Mouse (Mus musculus) splenic B cell, adult 2 months (primary cell): ENCODE measurements around the gene Nectin2.
A peak's percentile ranks its signal among the peaks of the same experiment; 100 is the strongest.

Experiments used
- DNase-seq: peaks from one replicate; pipeline ENCODE4 v3.0.0-alpha.2; 2011; ENCODE audit warnings: low read depth, low spot score
- H3K27me3 ChIP-seq: 2 replicates; pipeline ENCODE4 v1.6.1; 2012; ENCODE audit warnings: mild to moderate bottlenecking, low read length, moderate library complexity, mixed read lengths; ENCODE audit not compliant: control insufficient read depth, poor library complexity, insufficient read depth, severe bottlenecking
- H3K36me3 ChIP-seq: 2 replicates; pipeline ENCODE4 v1.6.1; 2012; ENCODE audit warnings: mild to moderate bottlenecking, low read length, moderate library complexity, mixed read lengths; ENCODE audit not compliant: control insufficient read depth, poor library complexity, insufficient read depth, severe bottlenecking

Nectin2 gene

GRCm38 (mm10) chr7:19682979-19683378, 67.3 kb downstream of the Nectin2 start:
- no peaks in the 10 kb centered on the region for H3K36me3 ChIP-seq
- DNase-seq, result no peak
- no peaks in the 10 kb centered on the region for H3K27me3 ChIP-seq

- no peak for DNase-seq
- H3K36me3 ChIP-seq, result no peaks in the 10 kb centered on the region
Measured at GRCm38 (mm10) chr7:19681202-19681694, 69.0 kb downstream of the Nectin2 start, which contains the start of the genes Gm44805 and Apoc4. Gene Gm44805, minus strand, starts transcription at chr7:19681423. Gene Apoc4, minus strand, starts transcription at chr7:19681479.

GRCm38 (mm10) chr7:19680702-19681101, 69.6 kb downstream of the Nectin2 start:
- Histone ChIP-seq H3K27me3 (no peaks in the 10 kb centered on the region), H3K36me3 (no peaks in the 10 kb centered on the region)
- no peak for DNase-seq

More at GRCm38 (mm10) chr7:19681202-19681694, 69.0 kb downstream of the Nectin2 start, which contains the start of the genes Gm44805 and Apoc4:
- no peaks in the 10 kb centered on the region for H3K27me3 ChIP-seq

GRCm38 (mm10) chr7:19678901-19679300, 71.4 kb downstream of the Nectin2 start:
- H3K27me3 ChIP-seq, result no peaks in the 10 kb centered on the region
- H3K36me3 ChIP-seq, result no peaks in the 10 kb centered on the region
- no peak for DNase-seq

GRCm38 (mm10) chr7:19677872-19678271, 72.4 kb downstream of the Nectin2 start, which contains the start of gene Apoc2:
Gene Apoc2, minus strand, starts transcription at chr7:19677941.
- DNase-seq, result no peak
- H3K36me3 ChIP-seq, result no peaks in the 10 kb centered on the region
- no peaks in the 10 kb centered on the region for H3K27me3 ChIP-seq

- no peak for DNase-seq
- Histone ChIP-seq H3K27me3 (no peaks in the 10 kb centered on the region), H3K36me3 (no peaks in the 10 kb centered on the region)
Measured at GRCm38 (mm10) chr7:19676662-19677061, 73.6 kb downstream of the Nectin2 start.

GRCm38 (mm10) chr7:19675824-19676223, 74.5 kb downstream of the Nectin2 start:
- no peaks in the 10 kb centered on the region for H3K36me3 ChIP-seq
- H3K27me3 ChIP-seq, result no peaks in the 10 kb centered on the region
- no peak for DNase-seq

- no peak for DNase-seq
- Histone ChIP-seq H3K27me3 (no peaks in the 10 kb centered on the region), H3K36me3 (no peaks in the 10 kb centered on the region)
Measured at GRCm38 (mm10) chr7:19673083-19673699, 77.1 kb downstream of the Nectin2 start.

GRCm38 (mm10) chr7:19671511-19671910, 78.8 kb downstream of the Nectin2 start:
- H3K36me3 ChIP-seq, result no peaks in the 10 kb centered on the region

GRCm38 (mm10) chr7:19668947-19669721, 81.1 kb downstream of the Nectin2 start:
- Histone ChIP-seq H3K27me3 (no peaks in the 10 kb centered on the region), H3K36me3 (no peaks in the 10 kb centered on the region)
- peak; percentile 96 for DNase-seq

More at GRCm38 (mm10) chr7:19671511-19671910, 78.8 kb downstream of the Nectin2 start:
- DNase-seq, result no peak
- no peaks in the 10 kb centered on the region for H3K27me3 ChIP-seq

GRCm38 (mm10) chr7:19667434-19667833, 82.8 kb downstream of the Nectin2 start:
- Histone ChIP-seq H3K36me3 (no peaks in the 10 kb centered on the region), H3K27me3 (no peaks in the 10 kb centered on the region)
- DNase-seq, result peak; percentile 76

- peak; percentile 33 for DNase-seq
- Histone ChIP-seq H3K36me3 (no peaks in the 10 kb centered on the region), H3K27me3 (no peaks in the 10 kb centered on the region)
Measured at GRCm38 (mm10) chr7:19666750-19667149, 83.5 kb downstream of the Nectin2 start.
